Mouse (Mus musculus) embryonic facial prominence, embryonic 10.5 days (tissue): ENCODE data around the gene Alx3. TPM values are rescaled to one million over a fixed set of nuclear protein-coding genes. Genes with fewer than 3 reads are reported as not detected.

Experiments
- DNase-seq: peaks from one replicate; pipeline ENCODE4 v3.0.0-alpha.2; 2017; ENCODE audit warnings: low spot score
- H3K27ac ChIP-seq: fragments of 300-500 bp; sonication (generic); replicated peaks from 2 replicates; pipeline ENCODE4 v1.5.1; 2016; ENCODE audit warnings: mild to moderate bottlenecking
- H3K27me3 ChIP-seq: fragments of 300-500 bp; sonication (generic); replicated peaks from 2 replicates; pipeline ENCODE4 v1.6.1; 2016; ENCODE audit warnings: low read depth, mild to moderate bottlenecking; ENCODE audit not compliant: poor library complexity, severe bottlenecking
- H3K36me3 ChIP-seq: fragments of 300-500 bp; sonication (generic); replicated peaks from 2 replicates; pipeline ENCODE4 v1.6.1; 2016; ENCODE audit warnings: mild to moderate bottlenecking, moderate library complexity
- H3K4me1 ChIP-seq: fragments of 300-500 bp; sonication (generic); 2 replicates; pipeline ENCODE4 v1.6.1; 2016
- H3K4me3 ChIP-seq: fragments of 300-500 bp; sonication (generic); 2 replicates; pipeline ENCODE4 v1.5.1; 2016; ENCODE audit warnings: mild to moderate bottlenecking, moderate library complexity
- H3K9me3 ChIP-seq: fragments of 300-500 bp; sonication (generic); 2 replicates; pipeline ENCODE4 v1.6.1; 2016; ENCODE audit warnings: mild to moderate bottlenecking
- WGBS: fragments of 180-500 bp; shearing (Covaris S2); methylation state at CpG from one replicate; pipeline ENCODE4 v1.1.7; 2016; 5-methylcytosine and 5-hydroxymethylcytosine counted together
- polyA plus RNA-seq: library from polyadenylated mRNA; unstranded; fragments of >200 nt; fragmentation: Nextera tagmentation; extraction: Ambion mirVana; gene quantifications from 2 replicates; pipeline ENCODE4 v1.2.1, GENCODE M21; 2016

Gene Alx3
- 41.8 and 43.5 TPM in 2 replicates for polyA plus RNA-seq

DNA sequence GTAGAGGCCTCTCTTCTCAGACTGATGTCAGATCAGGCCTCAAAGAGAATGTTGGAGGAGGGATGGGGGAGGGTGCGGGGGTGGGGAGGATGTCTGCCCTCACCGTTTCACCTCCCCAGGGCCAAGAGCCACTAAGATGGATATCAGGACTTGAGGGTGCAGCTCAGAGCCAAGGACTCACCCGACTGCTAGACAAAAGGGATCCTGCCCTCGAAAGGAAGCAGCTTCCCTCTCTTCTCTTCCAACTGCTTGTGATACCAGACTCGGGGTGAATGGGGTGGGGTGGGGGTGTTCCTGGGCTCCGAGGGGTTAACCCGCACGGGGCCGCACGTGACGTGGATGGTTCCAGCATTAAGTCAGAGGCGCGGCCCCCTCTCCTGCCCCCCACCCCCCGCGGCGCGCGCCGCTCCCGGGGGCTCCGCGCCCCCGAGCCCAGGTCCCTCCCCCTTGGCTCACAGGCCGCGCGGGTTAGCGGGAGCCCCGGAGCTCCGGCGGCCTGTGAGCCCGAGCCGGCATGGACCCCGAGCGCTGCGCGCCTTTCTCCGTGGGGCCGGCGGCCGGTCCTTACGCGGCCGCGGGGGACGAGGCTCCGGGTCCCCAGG, at the start of gene Alx3:
Gene Alx3, plus strand, starts transcription at position 370 of the 602 bp plus-strand sequence.
- peak within 1 kb of the TSS; percentile 92 for H3K27ac ChIP-seq
- peaks cover 98% of the 10 kb centered on the region for H3K27me3 ChIP-seq

DNA sequence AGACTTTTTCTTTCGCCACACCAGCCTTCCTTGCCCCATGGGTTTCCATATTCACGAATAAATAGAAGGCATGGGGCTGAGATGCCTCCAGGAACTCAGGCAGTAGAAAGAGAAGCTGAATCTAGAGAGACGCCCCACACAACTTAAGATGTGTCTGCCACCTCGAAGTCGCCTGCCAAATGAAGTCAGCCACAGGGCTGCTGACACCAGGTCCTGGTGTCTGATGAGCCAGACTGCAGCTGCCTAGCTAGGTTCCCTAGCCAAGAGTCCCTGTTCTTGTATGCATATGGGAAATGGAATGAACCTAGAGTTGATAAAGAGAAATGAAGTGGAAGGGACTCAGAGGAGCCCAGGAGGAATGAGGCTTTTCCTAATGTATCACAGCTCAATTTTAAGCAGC, 49.6 kb upstream of the Alx3 start:
- Histone ChIP-seq H3K9me3 (no peaks in the 10 kb centered on the region), H3K27me3 (no peaks in the 10 kb centered on the region), H3K4me1 (peaks cover 11% of the 10 kb centered on the region), H3K36me3 (no peaks in the 10 kb centered on the region), H3K27ac (no peak overlapping the region), H3K4me3 (no peak overlapping the region)
- no peak for DNase-seq
- WGBS: 79% methylated on average over 5 of the region's 5 CpGs

More for the DNA sequence above, at the start of gene Alx3:
- Histone ChIP-seq H3K36me3 (peaks cover 6% of the 10 kb centered on the region; the same call in 1 of the 2 replicates), H3K4me3 (peak within 1 kb of the TSS; percentile 71), H3K4me1 (peaks cover 57% of the 10 kb centered on the region), H3K9me3 (no peaks in the 10 kb centered on the region)
- DNase-seq: no peak
- under 1% methylated on average over 46 of the region's 46 CpGs for WGBS

DNA sequence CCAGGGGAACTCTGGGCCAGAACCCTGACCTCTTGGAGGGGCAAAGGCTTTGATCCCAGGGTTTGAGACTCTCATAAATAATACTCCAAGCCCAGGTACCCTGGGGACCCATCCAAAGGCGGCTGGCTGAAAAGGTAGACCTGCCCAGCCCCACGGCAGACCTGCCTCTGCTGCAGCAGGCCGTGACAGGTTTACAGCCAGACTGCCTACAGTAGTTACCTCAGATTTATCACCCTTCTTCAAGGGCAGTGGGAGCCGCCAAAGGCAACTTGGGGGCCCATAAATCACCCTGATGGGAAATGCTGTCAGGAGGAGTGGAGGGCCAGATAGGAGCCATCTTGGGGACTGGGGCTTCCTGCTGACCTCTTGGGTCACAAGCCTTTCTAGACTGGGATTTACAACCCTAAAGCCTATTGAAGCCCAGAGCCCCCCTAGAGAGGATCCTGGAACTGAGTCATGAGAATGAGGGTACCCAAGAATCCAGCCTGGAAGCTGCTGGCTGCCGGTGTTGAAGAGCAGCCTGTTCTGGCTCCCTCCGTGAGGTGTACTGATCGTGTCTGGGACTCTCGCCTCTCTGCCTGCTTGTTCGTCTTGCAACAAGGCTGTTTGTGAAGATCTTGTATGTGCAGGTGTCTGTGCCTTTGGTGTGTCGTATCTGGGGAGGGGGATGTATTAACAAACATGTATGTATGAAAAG, 49.0 kb upstream of the Alx3 start:
- H3K27me3 ChIP-seq: no peaks in the 10 kb centered on the region
- DNase-seq: no peak
- H3K36me3 ChIP-seq: no peaks in the 10 kb centered on the region
- H3K4me3 ChIP-seq: no peak overlapping the region
- H3K4me1 ChIP-seq: peaks cover 15% of the 10 kb centered on the region
- WGBS: 83% methylated on average over 10 of the region's 10 CpGs
- H3K9me3 ChIP-seq: no peaks in the 10 kb centered on the region
- no peak overlapping the region for H3K27ac ChIP-seq

DNA sequence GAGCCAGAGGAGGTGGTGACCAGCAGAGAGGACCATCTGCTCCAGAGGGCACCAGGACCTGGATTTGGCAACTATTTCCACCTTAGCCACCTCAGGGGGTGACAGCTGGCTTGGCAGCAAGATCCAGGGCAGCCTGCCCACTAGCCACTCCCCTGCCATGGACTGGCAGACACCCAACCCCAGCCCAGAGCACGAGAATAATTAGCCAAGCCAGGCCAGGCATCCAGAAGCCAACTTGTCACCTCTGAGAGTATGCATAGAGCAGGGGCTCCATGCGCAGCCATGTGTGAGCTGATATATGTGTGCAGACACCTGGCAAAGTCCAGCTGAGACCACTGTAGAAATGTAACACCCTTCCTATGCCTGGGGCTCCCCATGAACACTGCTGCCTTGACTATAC, 47.9 kb upstream of the Alx3 start:
- Histone ChIP-seq H3K36me3 (no peaks in the 10 kb centered on the region), H3K9me3 (no peaks in the 10 kb centered on the region), H3K4me3 (no peak overlapping the region), H3K27me3 (no peaks in the 10 kb centered on the region), H3K4me1 (peaks cover 15% of the 10 kb centered on the region), H3K27ac (no peak overlapping the region)
- no peak for DNase-seq
- 76% methylated on average over 2 of the region's 2 CpGs for WGBS

DNA sequence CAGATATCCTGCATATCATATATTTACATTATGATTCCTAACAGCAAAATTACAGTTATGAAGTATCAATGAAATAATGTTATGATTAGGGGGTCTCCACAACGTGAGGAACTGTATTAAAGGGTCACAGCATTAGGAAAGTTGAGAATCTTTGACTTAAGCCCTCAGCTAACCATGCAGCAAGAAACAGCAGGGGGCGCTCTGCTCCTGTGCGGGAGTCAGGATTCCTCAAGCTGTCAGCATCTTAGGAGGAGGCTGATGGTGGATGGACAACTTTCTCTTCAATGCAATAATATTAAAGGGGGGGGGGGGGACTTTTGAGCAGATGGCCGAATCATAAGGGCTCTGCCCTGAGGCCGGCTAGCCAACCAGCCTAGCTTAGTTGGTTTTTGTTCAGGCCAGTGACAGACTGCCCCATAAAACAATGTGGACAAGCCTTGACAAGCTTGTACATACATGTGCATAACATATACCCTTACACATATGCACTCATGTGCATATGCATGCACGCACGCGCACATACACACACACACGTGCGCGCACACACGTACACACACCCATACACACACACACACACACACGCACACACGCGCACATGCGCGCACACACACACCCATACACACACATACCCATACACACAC, 44.3 kb upstream of the Alx3 start:
- no peaks in the 10 kb centered on the region for H3K9me3 ChIP-seq
- no peaks in the 10 kb centered on the region for H3K36me3 ChIP-seq
- peaks cover 20% of the 10 kb centered on the region for H3K4me1 ChIP-seq
- peaks cover 9% of the 10 kb centered on the region; the same call in 1 of the 2 replicates for H3K27me3 ChIP-seq
- DNase-seq: peak; percentile 80
- no peak overlapping the region for H3K27ac ChIP-seq
- 75% methylated on average over 17 of the region's 17 CpGs for WGBS
- no peak overlapping the region for H3K4me3 ChIP-seq

DNA sequence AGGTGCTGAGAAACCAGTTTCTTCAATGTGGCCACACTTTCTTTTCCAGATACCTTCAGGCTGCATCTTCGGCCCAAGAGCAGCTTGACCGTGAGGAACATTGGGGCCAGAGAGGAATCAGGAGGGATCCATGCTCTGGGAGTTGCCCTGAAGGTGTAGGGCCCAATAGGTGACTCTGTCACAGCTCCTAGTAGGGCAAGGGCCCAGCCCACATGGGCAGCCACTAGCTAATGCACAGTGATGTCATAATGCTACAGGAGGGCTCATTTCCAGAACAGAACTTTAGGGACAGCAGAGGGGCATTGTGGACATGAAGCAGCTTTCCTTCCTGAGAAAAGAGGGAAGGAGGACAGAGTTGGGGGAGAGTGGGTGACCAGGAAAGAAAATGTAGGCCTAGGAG, 40.0 kb upstream of the Alx3 start, which contains the start of gene Ubl4b:
Gene Ubl4b, minus strand, starts transcription at position 232 of the 400 bp plus-strand sequence.
- WGBS: 88% methylated on average over 2 of the region's 2 CpGs
- Histone ChIP-seq H3K27me3 (peaks cover 23% of the 10 kb centered on the region), H3K9me3 (no peaks in the 10 kb centered on the region), H3K4me3 (no peak within 1 kb of the TSS), H3K36me3 (no peaks in the 10 kb centered on the region), H3K4me1 (peaks cover 15% of the 10 kb centered on the region), H3K27ac (no peak within 1 kb of the TSS)
- no peak for DNase-seq

DNA sequence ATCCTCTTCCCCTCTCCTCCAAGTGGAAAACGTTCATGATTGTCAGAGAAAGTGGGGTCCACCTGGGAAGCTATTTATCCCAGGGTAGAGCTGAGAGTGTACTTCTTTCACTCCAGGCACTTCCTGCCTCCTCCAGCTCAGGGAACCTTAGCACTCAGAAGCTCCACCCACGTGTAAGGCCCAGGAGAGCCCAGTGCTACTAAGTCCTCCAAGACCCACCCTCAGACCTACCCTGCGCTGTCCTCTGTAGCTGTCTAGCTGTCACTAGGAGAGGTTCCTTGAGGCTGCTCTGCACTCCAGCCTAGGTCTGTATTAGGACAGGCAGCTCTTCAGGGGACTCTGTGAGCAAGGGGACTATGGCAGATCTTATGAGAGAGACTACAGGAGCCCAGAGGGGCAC, 36.1 kb upstream of the Alx3 start:
- no peak overlapping the region for H3K27ac ChIP-seq
- peaks cover 39% of the 10 kb centered on the region for H3K4me1 ChIP-seq
- H3K36me3 ChIP-seq: no peaks in the 10 kb centered on the region
- DNase-seq: no peak
- H3K9me3 ChIP-seq: no peaks in the 10 kb centered on the region
- H3K4me3 ChIP-seq: no peak overlapping the region
- H3K27me3 ChIP-seq: peaks cover 27% of the 10 kb centered on the region
- WGBS: 28% methylated on average over 3 of the region's 3 CpGs

DNA sequence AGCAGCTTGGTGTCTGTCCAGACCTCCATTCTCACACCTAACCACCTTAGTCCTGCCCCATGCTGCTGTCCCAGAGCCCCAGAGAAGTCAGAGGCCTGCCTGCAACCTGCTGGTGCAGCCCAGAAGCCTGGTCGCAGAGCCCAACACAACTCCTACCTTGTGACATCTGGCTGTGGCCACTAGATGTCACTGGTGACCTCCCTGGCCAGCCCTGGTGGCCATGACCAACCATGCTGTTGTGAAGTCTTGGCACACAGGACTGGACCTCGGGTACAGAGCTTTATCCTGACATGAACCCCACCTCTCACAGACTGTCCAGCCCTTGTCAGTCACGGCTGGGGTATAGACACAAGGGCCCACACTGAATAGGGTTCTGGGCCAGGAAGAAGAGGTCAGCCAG, 35.6 kb upstream of the Alx3 start:
- Histone ChIP-seq H3K36me3 (no peaks in the 10 kb centered on the region), H3K9me3 (no peaks in the 10 kb centered on the region), H3K27ac (no peak overlapping the region), H3K27me3 (peaks cover 27% of the 10 kb centered on the region), H3K4me1 (peaks cover 43% of the 10 kb centered on the region), H3K4me3 (no peak overlapping the region)
- peak; percentile 78 for DNase-seq
- WGBS: 11% methylated on average over 3 of the region's 3 CpGs

DNA sequence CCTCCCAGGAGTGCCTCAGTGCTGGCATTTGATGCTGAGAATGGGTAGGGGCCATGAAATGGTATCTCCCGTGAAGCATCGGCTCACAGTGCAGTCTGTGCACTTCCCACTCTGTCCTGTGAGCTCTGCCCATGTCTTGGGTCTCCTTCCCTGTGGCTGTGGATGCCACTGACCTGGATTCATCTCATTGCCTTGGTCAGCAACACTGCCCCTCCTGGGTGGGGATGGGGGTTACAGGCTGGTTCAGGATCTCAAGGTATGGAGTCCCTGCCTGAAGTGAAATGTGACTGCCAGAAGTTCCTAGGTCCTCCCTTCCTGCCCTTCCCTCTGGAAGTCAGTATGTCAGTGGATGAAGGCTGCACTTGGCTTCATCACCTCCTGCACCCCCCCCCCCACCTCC, 32.7 kb upstream of the Alx3 start:
- Histone ChIP-seq H3K27me3 (peaks cover 15% of the 10 kb centered on the region), H3K4me3 (no peak overlapping the region), H3K36me3 (no peaks in the 10 kb centered on the region), H3K27ac (no peak overlapping the region), H3K4me1 (peaks cover 62% of the 10 kb centered on the region), H3K9me3 (no peaks in the 10 kb centered on the region)
- 68% methylated on average over 2 of the region's 2 CpGs for WGBS
- DNase-seq: no peak

DNA sequence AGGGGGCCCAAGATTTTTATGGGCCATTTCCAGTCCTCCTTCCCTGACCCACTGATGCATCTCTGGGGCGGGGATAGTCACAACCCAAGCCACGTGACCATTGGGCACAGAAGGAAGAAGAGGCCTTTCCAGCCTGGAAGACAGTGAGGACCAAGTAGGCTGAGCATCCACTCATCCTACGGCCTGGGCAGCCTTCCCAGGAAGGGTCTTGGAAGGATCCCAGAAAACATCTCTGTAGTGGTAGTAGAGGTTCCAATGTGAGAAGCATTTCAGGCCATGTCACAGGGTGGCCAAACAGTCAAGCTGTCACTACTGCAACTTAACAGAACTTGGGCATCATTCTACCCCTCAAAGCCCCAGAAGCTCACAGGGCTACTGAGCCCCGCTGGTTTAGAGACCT, 32.2 kb upstream of the Alx3 start:
- Histone ChIP-seq H3K36me3 (no peaks in the 10 kb centered on the region), H3K4me3 (no peak overlapping the region), H3K27me3 (peaks cover 13% of the 10 kb centered on the region), H3K27ac (no peak overlapping the region), H3K9me3 (no peaks in the 10 kb centered on the region), H3K4me1 (peaks cover 65% of the 10 kb centered on the region)
- no peak for DNase-seq
- 86% methylated on average over 4 of the region's 4 CpGs for WGBS

DNA sequence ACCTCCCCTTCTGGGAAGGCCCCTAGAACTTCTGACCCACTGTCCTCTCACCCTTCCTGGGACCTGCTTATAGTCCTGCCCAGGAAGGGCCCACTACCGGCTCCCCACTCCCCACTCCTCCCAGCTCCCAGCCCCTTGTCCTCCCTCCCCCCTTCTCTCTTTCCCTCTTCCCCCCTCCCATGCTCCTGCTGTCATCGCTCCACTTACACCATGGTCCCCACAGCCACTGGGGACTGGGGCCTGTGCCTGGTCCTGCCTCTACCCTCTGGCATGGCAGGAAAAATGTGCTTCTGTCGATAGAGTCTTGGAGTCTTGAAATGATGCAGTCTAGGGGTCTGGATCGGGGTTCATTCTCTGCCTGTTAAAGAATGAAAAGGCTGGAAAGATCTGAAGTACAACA, 31.0 kb upstream of the Alx3 start:
- Histone ChIP-seq H3K27ac (peak overlapping the region; percentile 57; the same call in 1 of the 2 replicates), H3K9me3 (no peaks in the 10 kb centered on the region), H3K36me3 (no peaks in the 10 kb centered on the region), H3K4me3 (no peak overlapping the region), H3K27me3 (peaks cover 6% of the 10 kb centered on the region; the same call in 1 of the 2 replicates), H3K4me1 (peaks cover 72% of the 10 kb centered on the region)
- WGBS: 24% methylated on average over 4 of the region's 4 CpGs
- DNase-seq: no peak

DNA sequence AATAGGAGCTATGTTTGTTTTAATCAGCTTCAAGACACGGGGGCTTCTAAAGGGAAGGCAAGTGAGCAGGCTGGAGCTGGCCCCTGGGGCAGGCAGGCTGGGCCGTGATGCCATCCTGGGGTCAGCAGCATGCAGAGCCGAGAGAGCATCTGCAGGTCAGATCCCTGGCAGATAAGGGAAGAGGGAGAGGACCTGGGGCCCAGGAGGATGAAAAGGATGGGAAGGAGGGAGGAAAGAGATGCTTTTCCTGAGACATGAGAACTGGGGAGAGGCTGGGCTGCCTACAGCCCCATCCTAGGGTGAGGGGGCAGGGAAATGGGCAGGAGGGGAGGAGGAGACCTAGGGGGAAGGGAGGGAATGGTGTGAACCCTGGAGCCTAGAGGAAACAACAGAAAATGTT, 29.5 kb upstream of the Alx3 start:
- Histone ChIP-seq H3K4me1 (peaks cover 77% of the 10 kb centered on the region), H3K36me3 (no peaks in the 10 kb centered on the region), H3K4me3 (no peak overlapping the region), H3K9me3 (no peaks in the 10 kb centered on the region), H3K27ac (peak overlapping the region; percentile 68), H3K27me3 (peaks cover 11% of the 10 kb centered on the region; the same call in 1 of the 2 replicates)
- DNase-seq: peak; percentile 64
- whole genome bisulfite sequencing: 24% methylated on average over 3 of the region's 3 CpGs
